Mouse (Mus musculus) spleen, postnatal 0 days (tissue): ENCODE data around the gene Olfr1427. TPM values are rescaled to one million over a fixed set of nuclear protein-coding genes. Genes with fewer than 3 reads are reported as not detected.

Experiments
- polyA plus RNA-seq: library from polyadenylated mRNA; unstranded; fragments of >200 nt; fragmentation: Nextera tagmentation; extraction: Ambion mirVana; gene quantifications from 2 replicates; pipeline ENCODE4 v1.2.1, GENCODE M21; 2015

Gene Olfr1427
- polyA plus RNA-seq, result not detected in 2 replicates

DNA sequence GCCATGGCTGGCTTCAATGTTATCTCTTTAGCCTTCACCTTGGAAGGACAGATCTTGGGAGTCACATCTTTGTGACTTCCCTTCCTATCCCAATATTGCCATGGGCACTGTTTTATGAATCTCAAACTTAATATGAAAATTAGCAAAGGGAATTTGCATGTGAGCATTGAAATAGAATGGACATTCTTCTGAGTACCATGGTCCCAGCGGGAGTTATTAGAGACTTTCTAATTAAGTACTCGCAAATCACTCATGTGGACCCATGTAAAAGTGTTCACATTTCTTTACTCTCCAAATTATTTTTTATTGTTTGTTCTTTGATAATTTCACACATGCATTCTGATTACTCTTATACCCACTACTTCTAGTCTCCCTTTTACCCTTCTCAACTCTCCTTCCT is at the start of gene Olfr1427:
Gene Olfr1427, minus strand, starts transcription at position 101 of the 400 bp plus-strand sequence.

DNA sequence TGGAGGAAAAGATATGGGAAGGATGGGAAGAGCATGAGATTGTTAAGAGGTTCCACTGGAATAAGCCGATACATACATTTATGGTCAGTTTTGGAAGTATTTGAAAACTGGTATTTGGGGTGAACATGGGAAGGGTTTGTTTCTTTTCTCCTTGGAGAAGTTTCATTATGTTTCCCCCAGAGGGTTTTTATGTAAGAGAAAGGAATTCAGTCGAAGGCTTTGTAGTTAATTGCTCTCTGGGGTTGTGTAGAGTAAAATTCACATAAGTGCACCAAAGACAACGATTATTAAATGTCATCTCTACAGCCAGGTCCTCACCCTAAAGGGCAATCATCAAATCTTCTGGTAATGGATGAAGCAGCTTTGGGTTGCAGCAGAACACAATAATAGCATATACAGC is 20.0 kb upstream of the Olfr1427 start, which contains the start of gene Olfr76:
Gene Olfr76, minus strand, starts transcription at position 101 of the 400 bp plus-strand sequence.

DNA sequence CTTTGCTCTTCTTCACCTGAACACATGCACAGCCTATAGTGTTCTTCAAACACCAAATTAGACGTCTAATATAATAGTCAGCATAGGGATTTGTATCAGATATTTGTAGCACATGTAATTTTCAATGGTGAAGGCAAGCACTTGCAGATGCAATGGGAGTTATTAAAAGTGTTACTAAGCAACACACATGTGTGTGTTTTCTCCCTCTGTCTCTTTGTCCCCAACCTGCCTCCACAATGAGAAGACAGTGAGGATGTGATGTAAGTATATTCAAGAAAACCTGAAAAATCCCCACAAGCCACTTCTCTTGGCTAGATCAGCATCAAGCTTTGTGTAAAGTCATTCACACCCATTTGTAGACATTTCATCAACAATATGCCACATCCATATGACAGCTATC is 12.7 kb upstream of the Olfr1427 start, which contains the start of gene Olfr1428:
Gene Olfr1428, minus strand, starts transcription at position 101 of the 400 bp plus-strand sequence.

DNA sequence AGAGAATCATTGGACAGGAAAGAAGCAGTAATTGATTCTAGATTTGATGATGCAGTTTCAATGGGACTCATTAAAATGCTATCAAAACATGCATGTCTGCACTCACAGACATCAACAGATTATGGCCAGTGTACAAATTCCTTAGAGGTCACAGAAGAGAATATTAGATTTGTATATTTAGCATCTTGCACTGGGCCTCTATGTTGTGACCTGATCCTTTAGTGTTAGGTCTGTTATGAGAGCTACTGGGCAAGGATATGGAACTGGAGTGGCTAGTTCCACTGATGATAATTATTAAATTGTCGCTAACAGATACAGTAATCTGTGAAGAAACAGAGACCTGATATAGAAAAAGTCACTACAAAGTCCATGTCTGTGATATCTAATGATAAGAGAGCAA is 11.2 kb downstream of the Olfr1427 start, which contains the start of gene Olfr1426:
Gene Olfr1426, minus strand, starts transcription at position 101 of the 400 bp plus-strand sequence.

DNA sequence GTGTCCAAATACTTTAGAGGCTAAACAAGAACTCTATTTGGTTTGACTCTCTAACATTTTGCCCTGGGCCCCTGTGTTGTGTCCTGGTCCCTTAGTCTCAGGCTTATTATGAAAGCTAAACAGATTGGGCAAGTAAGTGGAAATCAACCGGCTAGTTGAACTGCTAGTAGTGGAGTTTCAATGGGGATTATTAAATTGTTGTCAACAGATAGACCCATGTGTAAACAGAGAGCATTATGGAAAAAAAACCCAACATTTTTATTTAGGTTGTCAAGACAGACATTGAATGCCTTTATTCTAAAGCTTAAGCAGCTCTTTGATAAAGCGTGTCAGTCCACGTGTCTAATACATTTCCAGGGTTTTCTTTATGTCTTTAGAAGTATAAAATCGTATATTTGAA is 25.5 kb downstream of the Olfr1427 start, which contains the start of gene Olfr1425:
Gene Olfr1425, minus strand, starts transcription at position 101 of the 400 bp plus-strand sequence.

DNA sequence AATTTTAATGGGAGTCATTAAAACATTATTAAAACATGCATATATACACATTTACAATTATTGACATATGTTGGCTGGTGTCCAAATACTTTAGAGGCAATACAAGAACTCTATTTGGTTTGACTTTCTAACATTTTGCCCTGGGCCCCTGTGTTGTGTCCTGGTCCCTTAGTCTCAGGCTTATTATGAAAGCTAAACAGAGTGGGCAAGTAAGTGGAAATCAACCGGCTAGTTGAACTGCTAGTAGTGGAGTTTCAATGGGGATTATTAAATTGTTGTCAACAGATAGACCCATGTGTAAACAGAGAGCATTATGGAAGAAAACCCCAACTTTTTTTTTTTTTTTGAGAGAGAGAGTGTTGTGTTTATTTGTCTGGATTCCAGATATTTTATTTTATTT is 40.6 kb downstream of the Olfr1427 start, which contains the start of gene Olfr1424:
Gene Olfr1424, minus strand, starts transcription at position 101 of the 400 bp plus-strand sequence.

Other genes starting within 250 kb of the Olfr1427 start
- gene Olfr1418, start 242.3 kb downstream of the Olfr1427 start, polyA plus RNA-seq, result not detected in 2 replicates
- not detected in 2 replicates for gene Olfr1419, start 228.2 kb downstream of the Olfr1427 start, polyA plus RNA-seq
- 0.11 TPM in 1 of 2 replicates, not detected in the other for gene Olfr1420, start 216.8 kb downstream of the Olfr1427 start, polyA plus RNA-seq
- gene Patl1, start 190.9 kb downstream of the Olfr1427 start, polyA plus RNA-seq, result 5.4 and 6.3 TPM in 2 replicates
- gene Osbp, start 137.4 kb downstream of the Olfr1427 start, polyA plus RNA-seq, result 4.3 and 4.9 TPM in 2 replicates
- gene Olfr1423, start 62.0 kb downstream of the Olfr1427 start, polyA plus RNA-seq, result not detected in 2 replicates
- gene Olfr1424, start 40.7 kb downstream of the Olfr1427 start, polyA plus RNA-seq, result not detected in 2 replicates
- gene Olfr1425, start 25.6 kb downstream of the Olfr1427 start, polyA plus RNA-seq, result not detected in 2 replicates
- not detected in 2 replicates for gene Olfr1426, start 11.3 kb downstream of the Olfr1427 start, polyA plus RNA-seq
- gene Olfr1428, start 12.6 kb upstream of the Olfr1427 start, polyA plus RNA-seq, result not detected in 2 replicates
- gene Olfr76, start 19.9 kb upstream of the Olfr1427 start, polyA plus RNA-seq, result not detected in 2 replicates
- gene Olfr1555-ps1, start 66.8 kb upstream of the Olfr1427 start, polyA plus RNA-seq, result not detected in 2 replicates
- not detected in 2 replicates for gene Olfr1431, start 97.3 kb upstream of the Olfr1427 start, polyA plus RNA-seq
- not detected in 2 replicates for gene Olfr1432, start 129.3 kb upstream of the Olfr1427 start, polyA plus RNA-seq
- not detected in 2 replicates for gene Olfr262, start 138.3 kb upstream of the Olfr1427 start, polyA plus RNA-seq
- not detected in 2 replicates for gene Olfr235, start 157.7 kb upstream of the Olfr1427 start, polyA plus RNA-seq
- gene Olfr1434, start 176.5 kb upstream of the Olfr1427 start, polyA plus RNA-seq, result not detected in 2 replicates
- not detected in 2 replicates for gene Olfr1436, start 195.8 kb upstream of the Olfr1427 start, polyA plus RNA-seq
- gene Olfr1437, start 221.8 kb upstream of the Olfr1427 start, polyA plus RNA-seq, result not detected in 2 replicates
- gene Olfr1438-ps1, start 232.6 kb upstream of the Olfr1427 start, polyA plus RNA-seq, result not detected in 2 replicates